Mouse (Mus musculus) spleen, postnatal 10 days (tissue): ENCODE results near the gene Ddx19b.
"Not testable (repeated sequence)": the region's sequence is repeated elsewhere in the genome, so short reads cannot be mapped to it uniquely, and the experiment has no call there.

ENCODE experiments used
- DNase-seq, 2 experiments: peaks; one replicate each; pipeline ENCODE4 v3.0.0; 2021 to 2022; ENCODE audit warnings: low spot score in 2 of 2

Ddx19b gene

GRCm38 (mm10) chr8:110964666-110965065 is 66.9 kb downstream of the Ddx19b start:
- no peak for DNase-seq

- DNase-seq, result no peak
Measured at GRCm38 (mm10) chr8:110963051-110963450, 68.5 kb downstream of the Ddx19b start.

- DNase-seq, result no peak
Measured at GRCm38 (mm10) chr8:110959906-110960305, 71.6 kb downstream of the Ddx19b start.

- no peak for DNase-seq
Measured at GRCm38 (mm10) chr8:110959071-110959780, 72.3 kb downstream of the Ddx19b start.

- not testable (repeated sequence) for DNase-seq
Measured at GRCm38 (mm10) chr8:110958553-110958952, 73.0 kb downstream of the Ddx19b start.

GRCm38 (mm10) chr8:110958135-110958534 is 73.4 kb downstream of the Ddx19b start:
- no peak for DNase-seq

GRCm38 (mm10) chr8:110957471-110957870 is 74.1 kb downstream of the Ddx19b start:
- DNase-seq, result no peak

GRCm38 (mm10) chr8:110956619-110957450 is 74.7 kb downstream of the Ddx19b start:
- DNase-seq, result no peak

- peak in 1 of 2 experiments; percentile 49 for DNase-seq
Measured at GRCm38 (mm10) chr8:110954776-110955175, 76.8 kb downstream of the Ddx19b start.
